Mouse (Mus musculus) layer of hippocampus, adult 11-12 months (tissue): ENCODE measurements around the gene Rtraf.
A peak's percentile ranks its signal among the peaks of the same experiment; 100 is the strongest.
"Not testable (repeated sequence)": the region's sequence is repeated elsewhere in the genome, so short reads cannot be mapped to it uniquely, and the experiment has no call there.

Source experiments
- DNase-seq: peaks from one replicate; pipeline ENCODE4 v3.0.0; 2022; ENCODE audit warnings: low spot score

Rtraf gene

GRCm38 (mm10) chr14:19823321-19824142, at the start of gene Rtraf:
Gene Rtraf, minus strand, starts transcription at chr14:19823824.
- DNase-seq: peak; percentile 90

- no peak for DNase-seq
These were observed 43.8 kb upstream of the Rtraf start for GRCm38 (mm10) chr14:19867286-19867935.

- DNase-seq: not testable (repeated sequence)
These were observed 41.5 kb upstream of the Rtraf start for GRCm38 (mm10) chr14:19865121-19865520.

- no peak for DNase-seq
These were observed 37.9 kb upstream of the Rtraf start for GRCm38 (mm10) chr14:19861311-19862080.

- DNase-seq: no peak
These were observed 36.7 kb upstream of the Rtraf start for GRCm38 (mm10) chr14:19860281-19860680.

- peak; percentile 66 for DNase-seq
These were observed 35.5 kb upstream of the Rtraf start for GRCm38 (mm10) chr14:19858808-19859776.

GRCm38 (mm10) chr14:19858279-19858678, 34.7 kb upstream of the Rtraf start:
- DNase-seq: no peak

GRCm38 (mm10) chr14:19853471-19853870, 29.8 kb upstream of the Rtraf start:
- no peak for DNase-seq

GRCm38 (mm10) chr14:19839600-19840332, 16.1 kb upstream of the Rtraf start:
- DNase-seq: peak; percentile 83

GRCm38 (mm10) chr14:19836289-19836688, 12.7 kb upstream of the Rtraf start:
- no peak for DNase-seq

GRCm38 (mm10) chr14:19825481-19825880, 1.9 kb upstream of the Rtraf start:
- DNase-seq: no peak

- DNase-seq: no peak
These were observed 1.9 kb downstream of the Rtraf start for GRCm38 (mm10) chr14:19821686-19822085.

- DNase-seq: peak; percentile 90
These were observed 5.7 kb downstream of the Rtraf start for GRCm38 (mm10) chr14:19817949-19818348.

GRCm38 (mm10) chr14:19813061-19813460, 10.6 kb downstream of the Rtraf start:
- DNase-seq: no peak

- DNase-seq: no peak
These were observed 13.7 kb downstream of the Rtraf start for GRCm38 (mm10) chr14:19809934-19810333.

- no peak for DNase-seq
These were observed 15.8 kb downstream of the Rtraf start for GRCm38 (mm10) chr14:19807858-19808257.

GRCm38 (mm10) chr14:19807339-19807738, 16.3 kb downstream of the Rtraf start:
- no peak for DNase-seq

- DNase-seq: no peak
These were observed 20.0 kb downstream of the Rtraf start for GRCm38 (mm10) chr14:19803623-19804022.

GRCm38 (mm10) chr14:19803222-19803621, 20.4 kb downstream of the Rtraf start:
- no peak for DNase-seq

GRCm38 (mm10) chr14:19801474-19802215, 22.0 kb downstream of the Rtraf start:
- DNase-seq: no peak
